Mouse (Mus musculus) hindlimb bud, embryonic 11.5 days (tissue): ENCODE results near the gene Zfp606.

Experiments used
- DNase-seq: peaks from one replicate; pipeline ENCODE4 v3.0.0-alpha.2; 2012; ENCODE audit warnings: low read depth, low spot score; ENCODE audit errors: extremely low spot score

The Zfp606 gene

DNA sequence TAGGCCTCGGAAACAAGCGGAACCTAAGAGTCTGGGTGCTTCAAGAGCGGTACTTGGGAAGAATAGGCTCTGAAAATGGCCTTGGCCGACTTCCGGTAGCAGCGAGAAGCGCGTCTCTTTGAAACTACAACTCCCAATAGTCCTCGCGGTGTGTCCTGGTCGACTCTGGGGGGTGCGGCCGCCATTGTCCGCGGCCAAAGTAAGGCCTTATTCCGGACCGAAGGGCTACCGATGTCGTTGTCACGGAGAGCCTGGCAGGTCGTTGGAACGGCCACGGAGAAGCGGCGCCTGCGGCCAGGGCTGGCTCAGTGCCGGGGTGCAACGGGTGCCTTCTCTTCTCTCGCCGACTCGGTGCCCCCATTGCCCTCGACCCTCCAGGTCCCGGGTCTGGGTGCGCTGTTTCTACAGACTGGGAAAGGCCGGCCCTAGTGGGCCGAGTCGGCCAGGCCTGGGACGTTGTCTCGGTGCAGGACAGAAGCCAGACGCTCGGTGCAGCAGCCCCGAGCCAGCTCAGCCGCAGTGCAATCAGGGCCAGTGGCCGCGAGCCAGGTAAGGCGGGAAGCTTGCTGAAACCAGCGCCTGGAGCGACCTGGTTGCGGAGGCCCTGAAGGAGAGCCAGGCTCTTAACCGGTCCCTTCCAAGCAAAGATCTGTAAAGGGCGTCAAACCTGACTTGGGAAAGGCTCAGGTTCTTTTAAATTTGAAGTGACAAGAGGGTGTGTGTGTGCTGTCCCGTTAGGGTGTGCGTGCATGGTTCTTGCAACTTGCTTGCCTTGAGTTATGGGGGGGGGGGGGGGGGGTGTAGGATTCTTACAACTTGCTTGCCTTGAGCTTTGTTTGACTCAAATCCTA is at the start of gene Zfp606:
Gene Zfp606, plus strand, starts transcription at position 136 of the 851 bp plus-strand sequence.
- peak; percentile 68 for DNase-seq

DNA sequence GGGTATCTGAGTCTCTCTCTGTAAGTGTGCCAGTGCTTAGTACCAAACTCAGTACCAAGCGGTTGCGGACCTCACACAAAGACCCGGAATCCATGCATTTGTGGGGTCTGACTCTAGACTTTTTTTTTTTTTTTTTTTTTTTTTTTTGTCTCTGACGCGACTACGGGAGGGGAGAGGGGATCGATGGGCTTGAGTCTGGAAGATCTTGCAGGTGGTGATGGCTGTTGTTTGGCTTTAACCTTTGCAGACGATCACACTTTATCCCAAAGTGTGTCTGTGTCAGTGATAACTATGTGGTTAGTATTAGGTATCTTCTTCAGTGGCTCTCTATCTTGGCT is 885 bp downstream of the Zfp606 start:
- DNase-seq: no peak

DNA sequence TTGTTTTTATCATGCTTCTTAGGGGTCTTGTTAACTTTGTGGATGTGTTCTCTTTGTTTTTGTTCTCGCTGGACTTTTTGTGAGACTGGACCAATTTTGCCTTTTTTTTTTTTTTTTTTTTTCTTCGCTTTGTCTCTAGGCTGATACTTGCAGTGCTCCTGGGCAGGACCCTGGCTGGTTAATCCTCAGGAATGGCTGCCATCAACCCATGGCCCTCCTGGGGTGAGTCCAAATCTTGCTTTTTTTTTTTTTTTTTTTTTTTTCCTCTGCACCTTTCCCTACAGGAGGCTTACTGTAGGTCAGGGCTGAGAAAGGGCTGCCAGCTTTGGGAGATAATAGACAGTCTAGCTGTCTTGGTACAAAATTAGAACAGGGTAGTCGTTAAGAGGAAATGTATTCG is 1.4 kb downstream of the Zfp606 start:
- DNase-seq: no peak

DNA sequence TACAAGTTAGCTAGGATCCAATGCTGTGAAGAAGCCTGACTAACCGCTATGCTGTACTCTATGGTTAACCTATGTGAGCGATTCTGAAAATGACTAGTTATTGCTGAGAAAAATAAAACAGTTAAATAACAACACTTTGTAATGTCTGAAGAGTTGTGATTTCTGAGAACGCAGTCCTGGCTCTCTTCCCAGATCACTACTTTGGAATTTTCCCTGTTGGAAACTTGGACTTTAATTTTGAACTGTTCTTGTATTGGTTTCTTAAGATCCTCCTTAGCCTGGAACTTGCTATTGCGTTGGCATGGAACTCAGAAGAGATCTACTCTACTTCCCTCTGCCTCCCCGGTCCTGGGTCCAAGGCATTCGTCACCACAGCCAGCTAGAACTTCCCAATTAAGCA is 5.7 kb downstream of the Zfp606 start:
- no peak for DNase-seq

DNA sequence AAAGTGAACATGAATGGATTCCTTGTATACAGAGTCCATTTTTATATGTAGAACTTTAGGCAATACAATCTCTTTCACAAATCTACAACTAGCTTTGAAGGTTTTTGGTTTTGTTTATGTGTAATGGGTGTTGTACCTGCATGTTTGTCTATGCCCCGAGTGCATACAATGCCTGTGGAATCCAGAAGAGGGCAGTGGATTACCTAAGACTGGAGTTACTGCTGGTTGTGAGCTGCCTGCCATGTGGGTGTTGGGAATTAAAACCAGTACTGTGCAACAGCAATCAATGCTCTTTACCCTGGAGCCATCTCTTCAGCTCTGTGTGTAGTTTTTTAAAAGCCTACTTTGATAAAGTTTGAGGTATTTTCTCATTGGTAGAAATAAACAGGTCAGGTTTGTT is 7.9 kb downstream of the Zfp606 start:
- DNase-seq: no peak

DNA sequence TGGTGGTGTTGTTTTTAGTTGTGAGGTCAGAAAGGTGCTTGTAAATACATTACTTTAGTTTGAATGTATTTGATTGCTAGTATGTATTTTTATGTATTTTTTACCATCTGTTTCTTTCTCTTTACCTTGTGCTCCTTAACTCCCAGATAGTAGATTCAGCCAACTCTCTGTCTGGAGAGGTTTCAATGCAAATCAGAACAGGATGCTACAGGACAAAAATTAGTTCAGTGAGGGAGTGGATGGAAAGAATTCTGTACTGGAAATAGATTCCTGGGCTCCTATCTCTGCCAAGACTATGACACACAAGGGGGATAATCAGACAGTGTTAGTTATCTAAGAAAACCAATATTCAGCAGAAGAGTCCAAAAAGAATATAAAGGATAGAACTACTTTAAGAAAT is 8.6 kb downstream of the Zfp606 start:
- DNase-seq: no peak

- DNase-seq: no peak
These were observed 32.8 kb downstream of the Zfp606 start for GRCm38 (mm10) chr7:12510913-12511312.

- no peak for DNase-seq
These were observed 34.1 kb downstream of the Zfp606 start, which contains the start of gene 2900092C05Rik for GRCm38 (mm10) chr7:12512217-12512616. 2900092C05Rik (plus strand) TSS chr7:12512517.
